Mouse (Mus musculus) cortical plate, adult 2 months (tissue): ENCODE results near the gene Hist1h2ab.

Experiments used
- CTCF ChIP-seq: fragments of 200-500 bp; IDR thresholded peaks from 2 replicates; pipeline ENCODE4 v1.5.1; 2011; ENCODE audit warnings: mild to moderate bottlenecking, control low read depth, low read length; ENCODE audit not compliant: insufficient read depth; ENCODE audit errors: extremely low read depth
- POLR2A ChIP-seq: fragments of 200-500 bp; IDR thresholded peaks from 2 replicates; pipeline ENCODE4 v1.6.1; 2011; ENCODE audit warnings: mild to moderate bottlenecking, low read length, control low read depth; ENCODE audit not compliant: insufficient read depth; ENCODE audit errors: extremely low read depth

- TF ChIP-seq CTCF (no peak), POLR2A (no peak)
Observed at GRCm38 (mm10) chr13:23740256-23740840, 10.6 kb upstream of the Hist1h2ab start.
